Mouse (Mus musculus) cerebellum, adult (tissue): Measurements from ENCODE around the gene Phxr2.

Experiments used
- ATAC-seq: cut with Nextera tagmentation; 2 replicates; pipeline ENCODE4 v1.9.2; 2017; ENCODE audit warnings: mild to moderate bottlenecking, moderate library complexity, mixed read lengths; ENCODE audit not compliant: insufficient number of reproducible peaks, low FRiP score, low TSS enrichment

Gene Phxr2

DNA sequence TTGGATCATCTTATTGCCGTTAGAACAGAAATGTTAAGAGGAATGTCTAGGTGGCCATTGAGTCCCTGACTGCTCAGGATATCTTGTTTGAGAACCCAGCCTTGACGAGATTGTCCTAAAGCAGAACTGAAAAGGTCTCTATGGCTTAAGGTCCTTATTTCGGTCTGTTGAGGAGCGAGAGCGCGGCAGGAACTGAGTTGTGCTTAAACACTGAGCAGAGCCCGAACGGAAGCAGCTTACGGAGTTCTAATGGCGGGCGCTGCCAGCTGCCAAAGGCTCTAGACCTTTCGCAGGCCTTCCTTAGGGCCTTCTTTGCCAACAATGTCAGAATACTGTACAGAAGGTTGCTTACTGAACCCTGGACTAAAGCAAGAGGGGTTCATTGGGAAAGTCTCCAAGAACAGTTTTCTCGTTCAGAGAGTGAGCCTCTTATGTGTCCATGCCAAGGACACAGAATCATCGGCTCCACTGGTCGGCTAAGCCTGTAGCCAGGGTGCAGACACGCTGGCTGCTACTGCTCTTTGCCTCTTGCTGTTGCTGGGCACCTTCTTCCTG lies 7.3 kb upstream of the Phxr2 start:
- no peak for ATAC-seq

DNA sequence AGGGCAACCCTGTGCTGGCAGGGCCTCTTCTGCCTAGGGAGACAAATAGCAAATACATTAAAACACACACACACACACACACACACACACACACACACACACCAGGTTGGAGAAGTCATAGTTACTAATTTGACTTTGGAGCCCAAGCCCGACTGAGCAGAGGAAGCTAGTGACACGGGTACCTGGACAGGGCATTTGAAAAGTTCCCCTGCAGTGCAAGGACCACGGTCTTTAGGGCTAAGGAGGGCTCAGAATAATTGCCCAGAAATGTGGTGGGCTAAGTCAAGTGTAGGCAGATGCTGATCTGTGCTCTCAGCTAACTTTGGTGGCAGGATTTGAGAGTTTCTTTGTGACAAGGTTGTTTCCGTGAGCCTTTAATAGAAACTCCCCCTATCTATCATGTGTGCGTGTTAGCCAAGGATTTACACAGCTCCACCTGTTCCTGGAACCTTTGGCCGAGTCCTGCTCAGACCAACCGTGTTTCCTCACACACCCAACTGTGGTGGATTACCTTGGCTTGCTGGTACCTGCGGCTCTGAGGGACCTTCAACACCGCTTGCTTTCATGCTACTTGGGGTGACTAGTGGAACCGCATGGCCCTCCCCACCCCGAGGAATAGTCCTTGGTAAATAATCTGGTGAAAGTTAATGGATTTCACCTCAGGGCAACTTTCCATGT lies 6.6 kb upstream of the Phxr2 start:
- no peak for ATAC-seq

DNA sequence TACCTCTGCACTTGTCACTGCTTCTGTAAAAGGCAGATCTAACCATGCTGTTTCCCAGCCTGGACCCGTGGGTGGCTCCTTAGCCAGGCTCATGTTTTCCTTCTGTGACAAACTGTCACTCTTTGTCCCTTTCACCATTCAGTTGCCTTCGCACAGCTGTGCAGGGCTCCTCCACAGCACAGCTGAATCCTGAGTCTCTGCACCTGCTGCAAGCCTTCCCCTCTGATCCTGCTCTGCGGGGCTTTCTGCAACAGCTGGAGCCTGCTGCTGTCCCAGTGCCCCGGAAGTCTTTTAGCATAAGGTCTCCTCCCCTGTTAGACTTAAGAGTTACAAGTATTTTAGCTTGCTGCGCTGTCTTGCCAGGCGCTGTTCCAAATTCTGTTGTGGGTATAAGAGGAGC lies 6.1 kb upstream of the Phxr2 start:
- no peak for ATAC-seq

DNA sequence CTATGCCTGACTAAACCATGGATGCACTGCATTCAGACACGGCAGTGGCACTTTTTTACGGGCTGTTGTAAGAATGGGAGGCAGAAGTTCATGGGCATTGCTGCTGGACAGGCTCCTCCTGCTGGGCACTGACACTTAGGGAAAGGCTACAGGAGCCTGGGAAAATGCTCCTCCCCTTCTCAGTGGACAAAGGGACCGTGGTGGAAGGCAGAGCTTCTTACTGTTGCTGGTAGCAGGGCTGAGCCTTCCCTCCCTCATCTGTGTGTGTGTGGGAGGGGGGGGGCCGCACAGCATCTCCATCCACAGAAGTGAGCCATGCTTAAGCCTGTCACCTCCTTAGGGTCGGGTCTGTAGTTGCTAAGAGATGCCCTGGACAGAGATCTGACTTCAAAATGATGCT lies 5.2 kb upstream of the Phxr2 start:
- ATAC-seq: peak; percentile 13; the same call in 1 of the 2 replicates

DNA sequence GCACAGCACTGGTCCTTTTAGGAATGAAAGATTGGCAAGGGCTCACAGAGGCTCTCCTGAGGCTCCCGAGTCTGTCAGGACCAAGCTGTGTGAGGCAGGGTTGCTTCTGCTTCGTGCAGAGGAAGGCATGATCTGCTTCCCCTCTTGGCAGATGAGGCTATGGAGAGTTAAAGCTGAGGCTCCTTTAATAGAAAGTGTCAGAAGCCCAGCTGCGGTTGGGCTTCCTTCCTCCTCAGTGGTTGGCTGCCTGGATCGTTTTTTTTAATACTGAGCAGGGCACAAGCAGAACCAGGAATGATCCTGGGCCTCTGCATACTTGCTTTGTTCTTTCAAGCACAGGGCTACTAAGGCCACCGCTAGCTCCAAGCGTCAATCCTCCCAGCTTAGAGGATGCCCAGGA lies 4.5 kb upstream of the Phxr2 start:
- ATAC-seq: no peak

DNA sequence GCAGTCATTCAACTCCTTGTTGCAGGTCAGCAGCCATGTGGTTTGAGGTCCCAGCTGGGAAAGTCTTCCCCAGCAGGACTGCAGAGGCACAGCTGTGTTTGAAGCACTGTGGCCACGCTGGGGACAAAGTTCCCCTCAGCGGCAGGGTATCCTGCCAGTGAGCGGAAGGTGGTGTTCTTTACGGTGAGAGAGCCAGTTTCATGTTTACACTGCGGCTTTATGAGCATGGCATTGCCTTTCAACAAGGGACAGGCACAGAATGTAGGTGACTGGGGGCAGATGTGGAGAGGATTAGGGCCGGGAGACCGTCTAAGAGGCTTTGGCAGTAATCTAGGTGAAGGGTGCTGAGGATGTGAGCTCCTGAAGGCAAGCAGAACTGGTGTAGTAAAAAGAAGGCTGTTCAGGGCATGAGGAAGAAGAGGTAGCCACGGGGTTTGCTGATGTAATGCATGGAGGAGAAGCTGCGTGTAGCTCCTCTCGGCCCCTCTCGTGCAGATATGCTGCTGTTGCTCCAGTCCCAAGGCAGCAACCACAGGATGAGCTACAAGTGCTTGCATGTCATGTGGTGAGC lies 1.7 kb upstream of the Phxr2 start:
- ATAC-seq: no peak

DNA sequence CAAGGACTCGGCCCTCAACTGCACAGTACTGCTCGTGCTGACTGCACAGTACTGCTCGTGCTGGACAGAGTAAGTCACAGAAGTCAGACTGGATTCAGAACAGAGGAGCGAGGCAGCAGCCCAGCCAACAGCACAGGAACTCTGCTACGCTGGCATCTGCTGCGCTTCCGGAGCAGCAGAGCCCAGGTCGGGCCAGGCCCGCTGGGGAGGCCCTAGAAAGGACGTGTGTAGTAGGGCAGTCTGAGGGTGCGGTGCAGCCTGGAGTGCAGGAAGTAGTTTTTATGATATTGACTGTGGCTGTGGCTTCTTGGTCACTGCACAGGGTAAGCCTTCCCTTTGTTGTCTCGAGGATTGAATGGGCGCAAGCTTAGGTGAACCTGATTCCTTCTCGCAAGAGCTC lies 829 bp upstream of the Phxr2 start:
- ATAC-seq: no peak

DNA sequence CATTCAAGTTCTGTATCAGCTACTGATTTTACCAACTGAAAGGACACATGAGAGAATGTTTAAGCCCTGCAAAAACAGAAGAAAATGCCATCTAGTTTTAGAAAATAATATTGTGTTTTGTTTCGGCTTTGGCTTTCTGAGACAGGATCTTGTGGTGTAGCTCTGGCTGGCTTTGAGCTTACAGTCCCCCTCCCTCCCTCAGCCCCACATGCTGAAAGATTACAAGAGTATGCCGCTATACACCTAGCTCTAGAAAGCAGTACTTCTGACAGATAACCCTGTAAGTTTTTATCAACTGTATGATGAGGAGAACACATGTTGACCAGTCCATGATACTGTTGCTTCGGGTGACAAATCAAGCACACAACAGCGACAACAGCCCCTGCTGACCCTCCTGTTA lies 6.7 kb downstream of the Phxr2 start:
- no peak for ATAC-seq

DNA sequence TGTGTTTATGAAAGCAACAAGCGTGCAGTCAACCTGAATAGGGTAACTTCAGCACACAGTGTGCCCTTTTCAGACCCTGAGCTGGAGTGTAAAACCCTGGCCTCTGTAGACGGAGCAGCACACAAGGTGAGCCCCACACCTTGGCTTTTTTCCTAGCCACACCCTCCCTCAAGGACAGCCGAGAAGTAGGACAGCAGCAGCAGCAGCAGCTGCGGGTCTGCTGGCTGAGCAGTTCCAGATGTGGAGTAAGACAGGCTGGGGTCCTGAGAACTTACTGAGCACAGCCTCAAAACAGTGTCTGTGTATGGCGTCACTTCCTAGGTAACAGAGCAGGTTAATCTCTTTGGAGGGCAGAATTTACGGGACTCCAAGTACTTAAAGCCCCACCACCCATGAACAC lies 7.4 kb downstream of the Phxr2 start:
- no peak for ATAC-seq

DNA sequence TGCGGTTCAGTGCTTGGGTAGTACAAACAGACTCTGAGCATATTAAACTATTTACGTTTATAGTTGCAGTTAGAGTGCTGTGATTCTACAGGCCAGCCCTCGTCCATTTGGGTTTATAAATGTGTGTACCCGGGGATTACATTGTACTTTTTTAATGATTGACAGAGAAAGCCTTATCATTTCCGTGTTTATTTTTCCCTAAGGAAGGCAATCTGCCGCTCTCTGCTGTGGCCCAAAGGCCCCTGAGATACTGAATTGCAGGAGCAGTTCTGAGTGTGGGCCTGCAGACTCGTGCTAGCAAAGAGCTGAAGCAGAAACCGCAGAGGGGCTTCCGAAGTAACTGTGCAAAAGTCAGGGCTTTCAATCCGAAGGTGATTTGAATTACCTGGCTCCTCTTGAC lies 8.2 kb downstream of the Phxr2 start:
- ATAC-seq: no peak

DNA sequence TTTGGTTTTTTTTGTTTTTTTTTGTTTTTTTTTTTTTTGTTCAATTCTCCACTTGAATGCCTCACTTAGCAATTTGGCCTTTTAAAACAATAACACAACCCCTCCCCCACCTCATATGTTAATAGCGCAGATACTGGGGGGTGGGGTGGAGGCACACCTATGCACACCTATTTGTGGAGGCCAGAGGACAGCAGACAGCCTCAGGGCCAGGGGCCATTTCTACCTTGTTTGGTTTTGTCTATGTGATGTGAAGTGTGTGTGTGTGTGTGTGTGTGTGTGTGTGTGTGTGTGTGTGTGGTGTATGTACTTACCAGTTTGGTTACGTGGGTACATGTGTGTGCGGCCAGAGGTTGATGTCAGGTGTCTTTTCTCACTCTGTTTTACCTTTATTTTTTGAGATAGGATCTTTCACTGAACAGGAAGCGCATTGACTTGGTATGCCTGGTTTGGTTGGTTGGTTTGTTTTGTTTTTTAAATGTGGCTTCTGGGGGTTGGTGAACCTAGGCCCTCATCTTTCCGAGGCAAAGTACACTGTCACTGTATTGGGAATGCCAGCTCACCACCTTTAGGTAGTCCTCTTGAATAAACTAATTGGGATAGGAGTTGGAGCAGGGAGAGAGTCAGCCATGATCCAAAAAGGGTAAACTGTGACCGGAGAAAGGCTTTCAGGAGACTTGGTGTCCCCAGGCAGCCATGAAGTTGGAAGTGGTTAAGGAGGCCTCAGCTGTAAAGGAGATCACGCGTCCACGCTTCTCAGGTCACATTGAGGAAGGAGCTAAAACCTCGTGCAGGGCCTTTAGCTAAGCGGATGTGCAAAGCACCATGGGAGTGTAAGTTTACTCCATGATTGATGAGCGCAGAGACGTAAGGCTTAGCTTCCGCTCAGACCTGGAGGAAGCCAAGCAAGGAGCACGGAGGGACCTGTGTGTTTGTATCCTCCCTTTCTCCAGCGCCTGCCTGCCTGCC lies 9.2 kb downstream of the Phxr2 start:
- no peak for ATAC-seq

DNA sequence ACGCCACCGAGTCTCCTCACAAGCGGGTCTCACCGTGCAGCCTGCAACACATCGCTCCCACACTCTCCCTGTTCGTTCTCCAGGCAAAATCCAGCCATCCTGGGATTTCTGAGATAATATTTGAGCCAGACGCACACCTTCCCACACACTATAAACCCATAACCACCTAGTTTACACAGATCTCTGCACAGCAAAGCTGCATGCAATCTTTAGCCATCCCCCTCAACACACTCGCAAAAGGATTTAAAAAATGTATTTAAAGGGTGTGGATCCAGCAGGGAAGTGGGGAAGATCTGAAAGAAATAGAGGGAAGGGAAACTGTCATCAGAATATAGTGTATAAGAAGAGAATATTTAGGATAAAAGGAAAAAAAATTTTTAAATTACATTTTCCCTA lies 9.9 kb downstream of the Phxr2 start:
- no peak for ATAC-seq

DNA sequence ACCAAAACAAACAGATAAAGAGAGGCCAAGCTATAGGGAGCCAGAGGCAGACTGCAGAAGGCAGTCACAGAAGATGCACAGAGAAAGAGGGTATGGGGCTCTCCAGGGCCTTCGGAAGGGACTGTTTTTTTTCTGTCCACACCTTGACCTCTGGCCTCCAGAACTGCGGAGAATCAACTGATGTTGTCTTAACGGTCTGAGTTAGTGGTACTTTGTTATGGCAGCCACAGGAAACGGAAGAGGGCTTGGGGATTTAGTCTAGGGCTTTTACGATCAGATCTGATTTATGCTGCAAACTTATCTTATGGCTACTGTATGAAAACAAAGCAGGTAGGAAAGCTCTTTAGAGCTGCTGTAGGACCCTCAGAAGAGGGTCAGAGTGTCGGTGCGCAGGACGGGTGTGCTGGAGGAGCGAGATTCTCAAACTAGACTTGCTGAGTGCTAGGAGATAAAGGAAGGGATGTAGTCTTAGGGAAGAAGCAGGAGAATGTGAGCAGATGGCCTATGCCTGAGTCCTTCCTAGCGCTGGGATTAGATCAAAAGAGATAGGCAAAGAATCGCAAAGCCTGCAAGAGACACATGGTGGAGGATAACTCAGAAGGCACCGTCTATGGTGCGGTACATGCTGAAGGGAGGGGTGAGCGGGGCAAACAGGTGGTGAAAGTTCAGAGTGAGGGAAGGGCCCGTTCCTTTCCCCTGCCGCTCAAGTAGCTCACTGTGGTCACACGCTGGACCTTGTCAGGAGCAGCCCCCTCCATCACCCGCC lies 10.5 kb downstream of the Phxr2 start:
- no peak; the same call in 1 of the 2 replicates for ATAC-seq

DNA sequence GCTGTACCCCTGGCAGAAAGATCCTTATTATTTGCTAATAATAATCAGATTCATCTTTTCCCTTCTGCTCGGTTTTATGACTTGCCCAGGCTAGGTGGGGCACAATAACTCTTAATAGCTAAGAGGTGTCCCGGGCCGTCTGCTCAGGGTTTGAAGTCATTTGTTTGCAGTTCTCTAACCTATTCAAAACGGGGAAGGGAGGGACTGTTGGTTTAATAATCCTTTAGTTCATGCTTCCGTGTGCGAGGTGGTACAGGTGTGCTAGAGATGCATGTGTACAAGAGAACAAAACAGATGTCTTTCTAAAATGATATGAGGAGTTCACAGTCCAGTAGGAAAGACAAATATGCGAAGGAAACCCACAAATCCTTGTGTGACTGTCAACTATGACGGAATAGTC lies 11.8 kb downstream of the Phxr2 start:
- no peak for ATAC-seq

DNA sequence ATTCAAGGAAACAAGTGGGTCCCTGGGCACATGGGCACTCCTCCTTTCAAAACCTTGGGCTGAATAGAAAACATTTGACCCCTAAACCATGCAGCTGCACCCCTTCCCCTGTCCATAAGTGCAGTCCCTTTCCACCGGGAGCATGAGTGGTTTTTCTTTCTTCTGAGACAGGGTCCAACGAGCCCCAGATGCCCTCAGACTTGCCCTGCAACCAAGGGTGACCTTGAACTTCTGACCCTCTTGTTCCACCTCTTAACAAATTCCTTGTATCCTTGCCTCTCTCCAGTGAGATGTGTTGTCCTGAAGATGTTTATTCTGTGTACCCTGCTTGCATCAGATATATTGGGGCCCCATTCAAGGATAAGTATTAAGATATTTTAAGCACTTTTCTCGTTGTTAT lies 12.6 kb downstream of the Phxr2 start:
- ATAC-seq: no peak

DNA sequence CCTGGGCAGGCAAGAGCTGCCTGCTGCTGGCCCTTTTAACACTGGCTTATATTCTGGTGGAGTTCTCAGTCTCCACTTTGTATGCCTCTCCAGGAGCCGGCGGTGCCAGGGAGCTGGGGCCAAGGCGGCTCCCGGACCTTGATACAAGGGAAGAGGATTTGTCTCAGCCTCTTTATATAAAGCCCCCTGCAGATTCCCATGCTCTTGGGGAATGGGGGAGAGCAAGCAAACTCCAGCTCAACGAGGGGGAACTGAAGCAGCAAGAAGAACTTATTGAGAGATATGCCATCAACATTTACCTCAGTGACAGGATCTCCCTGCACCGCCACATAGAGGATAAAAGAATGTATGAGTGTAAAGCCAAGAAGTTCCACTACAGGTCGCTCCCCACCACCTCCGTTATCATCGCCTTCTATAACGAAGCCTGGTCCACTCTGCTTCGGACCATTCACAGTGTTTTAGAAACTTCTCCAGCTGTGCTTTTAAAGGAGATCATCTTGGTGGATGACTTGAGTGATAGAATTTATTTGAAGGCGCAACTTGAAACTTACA lies 17.6 kb downstream of the Phxr2 start:
- no peak; the same call in 1 of the 2 replicates for ATAC-seq

DNA sequence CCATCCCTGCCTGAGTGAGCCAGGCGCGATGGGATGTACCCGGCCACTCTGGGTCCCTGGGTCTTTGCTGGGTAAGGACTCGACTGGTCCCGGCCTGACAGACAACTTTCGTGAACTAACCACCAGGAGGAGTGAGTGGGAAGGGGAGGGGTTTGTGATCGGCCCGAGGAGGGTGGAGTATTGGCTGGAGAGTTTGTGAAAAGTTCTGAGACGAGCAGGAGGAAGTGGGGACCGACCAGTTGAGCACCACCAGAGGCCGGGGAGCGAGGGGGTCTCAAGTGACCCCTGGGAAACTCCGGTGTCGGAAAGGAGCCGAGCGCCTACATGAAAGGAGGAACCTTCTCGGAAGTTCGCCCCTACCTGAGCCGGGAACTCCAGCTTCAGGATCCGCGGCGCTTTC lies 18.2 kb downstream of the Phxr2 start, which contains the start of gene Galnt4:
Gene Galnt4, plus strand, starts transcription at position 196 of the 400 bp plus-strand sequence.
- ATAC-seq: peak; percentile 58

DNA sequence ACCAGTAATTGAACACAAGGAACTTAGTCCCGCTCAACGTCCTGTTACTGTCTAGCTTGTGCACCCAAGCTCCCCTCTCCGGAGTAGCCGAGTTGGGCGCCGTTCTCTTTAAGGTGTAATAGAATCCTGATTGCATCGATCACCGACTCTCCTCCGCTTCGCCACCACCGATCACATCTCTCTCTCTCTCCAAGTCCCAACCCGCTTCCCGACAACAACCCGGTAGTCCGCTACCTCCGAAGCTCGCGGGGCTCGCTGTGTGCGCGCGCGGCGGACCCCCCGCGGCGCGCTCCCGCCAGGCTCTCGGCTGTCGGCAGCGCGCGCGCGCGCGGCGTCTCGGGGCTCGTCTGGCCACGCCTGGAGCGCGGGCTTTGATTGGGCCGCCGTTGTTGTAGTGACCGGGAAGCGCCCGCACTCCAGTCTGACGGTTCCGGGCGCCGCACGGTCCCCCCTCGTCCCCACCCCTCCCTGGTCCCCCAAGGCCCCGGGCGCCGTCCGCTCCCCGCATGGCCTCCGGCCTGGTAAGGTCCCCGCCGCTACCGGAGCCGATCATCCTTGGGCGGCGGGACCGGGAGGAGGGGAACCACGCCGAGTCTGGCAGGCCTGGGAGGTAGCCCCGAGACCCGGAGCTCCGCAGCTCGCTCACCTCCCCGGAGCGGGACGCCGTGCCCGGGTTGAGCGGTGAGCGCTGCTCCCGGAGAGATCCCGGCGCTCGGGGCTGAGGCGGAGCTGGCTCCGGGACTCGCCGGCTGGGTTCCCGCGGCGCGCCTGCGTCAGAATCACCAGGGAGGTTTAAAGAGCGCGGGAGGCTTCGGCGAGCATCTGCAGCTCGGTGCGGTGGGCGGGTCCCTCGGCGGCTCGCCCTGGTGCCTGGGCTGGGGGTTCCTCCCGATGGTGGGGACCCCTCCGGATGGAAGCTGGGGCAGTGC lies 19.2 kb downstream of the Phxr2 start, which contains the start of gene Poc1b:
Gene Poc1b, plus strand, starts transcription at position 334 of the 929 bp plus-strand sequence.
- ATAC-seq: peak; percentile 92

DNA sequence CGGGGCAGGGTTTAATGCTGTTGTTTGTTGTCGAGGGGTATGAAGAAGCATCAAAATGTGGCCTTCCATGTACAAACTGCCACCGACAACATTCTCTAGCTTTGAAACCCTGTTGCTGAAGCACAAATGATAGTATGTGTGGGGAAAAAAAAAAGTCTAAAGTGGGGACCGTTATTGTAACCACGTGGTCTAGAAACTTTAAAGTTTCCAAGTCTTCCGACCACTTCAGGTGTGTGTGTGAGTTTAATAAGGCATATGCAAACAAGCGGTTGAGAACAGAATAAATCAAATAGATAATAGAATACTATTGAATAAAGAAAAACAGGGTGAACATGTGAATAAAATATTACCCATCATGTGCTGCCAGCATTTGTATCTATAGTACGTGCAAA lies 19.8 kb downstream of the Phxr2 start:
- ATAC-seq: no peak
